Mouse (Mus musculus) CH12.LX (cell line): ENCODE measurements around the gene Atp13a2. TPM values are rescaled to one million over a fixed set of nuclear protein-coding genes. Genes with fewer than 3 reads are reported as not detected.
A peak's percentile ranks its signal among the peaks of the same experiment; 100 is the strongest.

Experiments used
- DNase-seq: peaks from one replicate; pipeline ENCODE4 v3.0.0-alpha.2; 2013; ENCODE audit errors: extremely low read depth
- H3K27ac ChIP-seq: 2 replicates; pipeline ENCODE4 v1.5.1; 2012; ENCODE audit warnings: low read depth, mild to moderate bottlenecking, control low read depth, moderate library complexity; ENCODE audit not compliant: insufficient read depth
- H3K27me3 ChIP-seq: replicated peaks from 2 replicates; pipeline ENCODE3; 2012; ENCODE audit warnings: inconsistent platforms
- H3K36me3 ChIP-seq, 2 experiments: replicated peaks in 1 of 2; 2 replicates each; pipeline versions ENCODE3 to v1.6.1; 2012; ENCODE audit warnings: inconsistent platforms in 1 of 2, low read length in 1 of 2, mild to moderate bottlenecking in 1 of 2, mixed read lengths in 1 of 2, moderate library complexity in 1 of 2; ENCODE audit not compliant: control insufficient read depth in 1 of 2, insufficient read depth in 1 of 2
- H3K4me1 ChIP-seq, 2 experiments: 2 replicates each; pipeline ENCODE4 v1.6.1; 2012; ENCODE audit warnings: inconsistent platforms in 1 of 2, moderate library complexity in 1 of 2; ENCODE audit not compliant: insufficient read depth in 2 of 2, control insufficient read depth in 1 of 2
- H3K4me2 ChIP-seq: 2 replicates; pipeline ENCODE4 v1.6.1; 2012; ENCODE audit warnings: low read depth, mild to moderate bottlenecking, control low read depth; ENCODE audit not compliant: poor library complexity, insufficient read depth, severe bottlenecking
- H3K4me3 ChIP-seq, 3 experiments: fragments of 150-350 bp in 1 of 3; sonication (generic) in 1 of 3; replicated peaks in 1 of 3; 2 replicates each; pipeline versions ENCODE3 to v1.5.1; 2011 to 2012; ENCODE audit warnings: low read depth in 2 of 3, low read length in 2 of 3, mild to moderate bottlenecking in 2 of 3, moderate library complexity in 2 of 3, control low read depth in 1 of 3, improper control_type of control experiment in 1 of 3, inconsistent platforms in 1 of 3, mixed read lengths in 1 of 3; ENCODE audit not compliant: poor library complexity in 1 of 3
- H3K79me2 ChIP-seq: replicated peaks from 2 replicates; pipeline ENCODE4 v1.6.1; 2012; ENCODE audit warnings: mild to moderate bottlenecking, moderate library complexity; ENCODE audit not compliant: control insufficient read depth, poor library complexity, insufficient read depth, severe bottlenecking; ENCODE audit errors: extremely low read depth
- H3K9ac ChIP-seq: 2 replicates; pipeline ENCODE4 v1.6.1; 2012; ENCODE audit warnings: low read depth, mild to moderate bottlenecking, control low read depth, moderate library complexity; ENCODE audit not compliant: insufficient read depth
- H3K9me3 ChIP-seq: replicated peaks from 2 replicates; pipeline ENCODE3; 2012; ENCODE audit warnings: low read length, inconsistent platforms, mixed read lengths
- BHLHE40 ChIP-seq: IDR thresholded peaks from 2 replicates; pipeline ENCODE4 v1.6.1; 2011; ENCODE audit warnings: mild to moderate bottlenecking, low read depth, low read length, improper control_type of control experiment
- CTCF ChIP-seq, 2 experiments: IDR thresholded peaks in 1 of 2; conservative IDR thresholded peaks in 1 of 2; 2 replicates each; pipeline ENCODE4 v1.5.1; 2011 to 2012; ENCODE audit warnings: low read depth in 2 of 2, low read length in 2 of 2, improper control_type of control experiment in 1 of 2, inconsistent platforms in 1 of 2, mild to moderate bottlenecking in 1 of 2, moderate library complexity in 1 of 2
- HCFC1 ChIP-seq: IDR thresholded peaks from 2 replicates; pipeline ENCODE4 v1.6.1; 2012; ENCODE audit warnings: low read depth, mild to moderate bottlenecking, inconsistent platforms, low read length, improper control_type of control experiment
- MAX ChIP-seq: IDR thresholded peaks from 2 replicates; pipeline ENCODE4 v1.6.1; 2011; ENCODE audit warnings: low read length, improper control_type of control experiment
- MAZ ChIP-seq: IDR thresholded peaks from 2 replicates; pipeline ENCODE4 v1.6.1; 2012; ENCODE audit warnings: low read depth, mild to moderate bottlenecking, inconsistent platforms, low read length, improper control_type of control experiment, moderate library complexity
- MYC ChIP-seq: IDR thresholded peaks from 2 replicates; pipeline ENCODE4 v1.6.1; 2011; ENCODE audit warnings: low read depth, mild to moderate bottlenecking, improper control_type of control experiment, low read length
- NELFE ChIP-seq: IDR thresholded peaks from 2 replicates; pipeline ENCODE4 v1.6.1; 2011; ENCODE audit warnings: low read depth, low read length, improper control_type of control experiment
- NRF1 ChIP-seq: IDR thresholded peaks from 2 replicates; pipeline ENCODE4 v1.6.1; 2014; ENCODE audit warnings: low read depth, mild to moderate bottlenecking, inconsistent platforms, low read length, improper control_type of control experiment, moderate library complexity
- RAD21 ChIP-seq: IDR thresholded peaks from 2 replicates; pipeline ENCODE4 v1.6.1; 2011; ENCODE audit warnings: low read depth, mild to moderate bottlenecking, low read length, improper control_type of control experiment, moderate library complexity
- SIN3A ChIP-seq: IDR thresholded peaks from 2 replicates; pipeline ENCODE4 v1.6.1; 2012; ENCODE audit warnings: low read length, improper control_type of control experiment, inconsistent platforms
- SMC3 ChIP-seq: IDR thresholded peaks from 2 replicates; pipeline ENCODE4 v1.6.1; 2011; ENCODE audit warnings: low read depth, low read length, improper control_type of control experiment
- TBP ChIP-seq: conservative IDR thresholded peaks from 2 replicates; pipeline ENCODE4 v1.6.1; 2011; ENCODE audit warnings: low read depth, low read length, improper control_type of control experiment
- TCF12 ChIP-seq: IDR thresholded peaks from 2 replicates; pipeline ENCODE4 v1.6.1; 2014; ENCODE audit warnings: low read depth, mild to moderate bottlenecking, inconsistent platforms, low read length, improper control_type of control experiment
- USF2 ChIP-seq: conservative IDR thresholded peaks from 2 replicates; pipeline ENCODE4 v1.6.1; 2011; ENCODE audit warnings: low read depth, low read length, improper control_type of control experiment
- ZMIZ1 ChIP-seq: IDR thresholded peaks from 2 replicates; pipeline ENCODE4 v1.6.1; 2012; ENCODE audit warnings: low read depth, mild to moderate bottlenecking, inconsistent platforms, low read length, improper control_type of control experiment
- ZNF384 ChIP-seq: IDR thresholded peaks from 2 replicates; pipeline ENCODE4 v1.6.1; 2012; ENCODE audit warnings: low read depth, low read length, improper control_type of control experiment, inconsistent platforms
- dilution Hi-C: fragments of 300-500 bp; cut with MboI; formaldehyde crosslinking; loops from 2 replicates; pipeline ENCODE4 v1.14.3; 2020; ENCODE audit warnings: low sequenced_read_pairs; ENCODE audit not compliant: extremely low pct_unique_long_range_greater_than_20kb, extremely low pct_ligation_motif_present
- in situ Hi-C: fragments of 300-500 bp; cut with MboI; formaldehyde crosslinking; loops from 3 replicates; pipeline ENCODE4 v1.14.3; 2019; ENCODE audit warnings: low sequenced_read_pairs, low pct_ligation_motif_present, low pct_unique_long_range_greater_than_20kb, mixed read lengths
- polyA plus RNA-seq: library from polyadenylated mRNA; unstranded; fragments of >175 nt; gene quantifications from 2 replicates; pipeline ENCODE4 v1.2.1, GENCODE M21; 2012; ENCODE audit warnings: low read depth; ENCODE audit not compliant: insufficient read length
- total RNA-seq, 2 experiments: library from RNA; depleted of rRNA; stranded (reverse); fragments of 300-350 nt in 1 of 2; fragments of >200 nt in 1 of 2; gene quantifications; 2 replicates each; pipeline ENCODE4 v1.2.3; 2012 to 2014

Gene Atp13a2
- total and polyA plus RNA-seq, 3 experiments: 22.2 to 54.7 (median 48.5) TPM

DNA sequence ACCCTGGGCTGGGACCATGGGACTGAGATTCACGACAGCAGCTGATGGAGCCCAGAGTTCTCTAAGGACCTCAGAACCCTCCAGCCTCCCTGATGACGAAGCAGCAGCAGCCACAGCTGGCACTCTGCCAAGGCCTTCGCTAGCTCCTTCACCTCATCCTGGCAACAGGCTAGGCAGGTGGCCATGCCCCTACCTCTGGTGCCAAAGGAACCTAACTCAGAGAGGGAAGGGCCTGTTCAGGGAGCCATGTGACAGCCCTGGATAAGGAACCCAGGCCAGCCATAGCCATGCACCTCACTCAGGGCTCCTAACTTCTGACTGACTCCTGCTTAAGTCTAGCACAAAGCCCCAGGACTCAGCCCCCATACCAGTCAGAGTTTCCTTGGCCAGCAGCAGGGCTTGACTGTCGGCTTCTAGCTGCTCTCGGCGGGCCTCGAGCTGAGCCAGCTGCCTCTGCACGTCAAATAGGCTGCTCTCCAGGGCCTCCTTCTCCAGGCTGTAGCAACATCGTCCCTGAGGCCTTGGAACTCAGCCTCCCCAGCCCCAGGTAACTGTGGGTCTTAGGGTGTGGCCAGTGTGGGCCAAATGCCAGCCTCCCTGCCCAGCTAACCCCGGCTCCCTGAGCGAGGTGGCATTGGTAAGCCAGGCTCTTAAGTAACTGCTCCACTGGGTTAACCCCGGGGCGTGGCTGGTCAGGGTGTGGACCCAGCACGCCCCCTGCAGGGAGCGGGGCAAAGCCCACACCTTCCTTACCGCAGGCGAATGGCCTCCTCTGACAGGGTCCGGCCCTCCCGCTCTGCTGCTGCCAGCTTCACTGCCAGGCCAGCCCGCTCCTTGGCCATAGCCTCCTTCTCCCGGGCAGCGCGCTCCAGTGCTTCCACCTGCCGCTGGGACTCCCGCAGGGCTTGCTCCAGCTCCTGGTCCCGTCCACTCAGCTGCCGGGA is 47.2 kb downstream of the Atp13a2 start:
- H3K9ac ChIP-seq: no peak overlapping the region
- TF ChIP-seq TCF12 (no peak), NRF1 (no peak), HCFC1 (no peak)
- no peaks in the 10 kb centered on the region for H3K9me3 ChIP-seq
- no peak overlapping the region for H3K4me2 ChIP-seq
- no peaks in the 10 kb centered on the region for H3K4me1 ChIP-seq
- H3K27ac ChIP-seq: no peak overlapping the region
- in situ Hi-C loops: no loop called here
- peaks cover 6 to 82% of the 10 kb centered on the region in 2 experiments for H3K36me3 ChIP-seq
- DNase-seq: no peak
- H3K79me2 ChIP-seq: no peaks in the 10 kb centered on the region
- no peak overlapping the region for H3K4me3 ChIP-seq
- no peaks in the 10 kb centered on the region for H3K27me3 ChIP-seq
- dilution Hi-C loops: no loop called here

DNA sequence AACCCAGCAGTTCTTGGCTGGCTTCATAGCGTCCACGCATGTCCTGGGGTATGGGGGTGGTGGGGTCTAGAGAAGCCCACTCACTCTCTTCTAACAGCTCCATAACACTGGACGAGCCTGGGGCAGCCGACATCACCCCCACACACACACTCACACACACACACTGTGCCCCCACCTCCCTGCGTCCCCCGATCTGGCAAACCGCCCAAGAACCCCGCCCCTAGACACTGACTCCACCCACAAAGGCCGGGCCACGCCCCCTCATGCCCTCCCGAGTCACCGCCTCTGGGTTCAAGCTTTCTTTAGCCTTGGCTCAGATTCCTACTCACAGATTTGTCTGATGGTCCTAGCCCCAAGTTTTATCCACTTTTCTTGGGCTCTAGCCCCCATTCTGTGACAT is 54.4 kb downstream of the Atp13a2 start:
- Histone ChIP-seq H3K9ac (no peak overlapping the region), H3K4me3 (no peak overlapping the region)
- no peak for TF ChIP-seq CTCF (conservative IDR thresholded peaks at IDR 0.05 in 1 of 2, IDR thresholded peaks at IDR 0.05 in 1 of 2; ENCODE audit: low read depth in 2 of 2, low read length in 2 of 2)
- no peak for TF ChIP-seq TBP
- no peak for TF ChIP-seq MAZ
- TF ChIP-seq, all 38 proteins: peak for 0
- peaks cover 3 to 64% of the 10 kb centered on the region in 2 experiments for H3K36me3 ChIP-seq
- H3K9me3 ChIP-seq: no peaks in the 10 kb centered on the region
- no peak overlapping the region for H3K27ac ChIP-seq
- no peaks in the 10 kb centered on the region for H3K79me2 ChIP-seq
- no peaks in the 10 kb centered on the region for H3K27me3 ChIP-seq
- in situ Hi-C loops: no loop called here
- no peak overlapping the region for H3K4me2 ChIP-seq
- DNase-seq: no peak
- dilution Hi-C loops: no loop called here
- H3K4me1 ChIP-seq: no peaks in the 10 kb centered on the region

DNA sequence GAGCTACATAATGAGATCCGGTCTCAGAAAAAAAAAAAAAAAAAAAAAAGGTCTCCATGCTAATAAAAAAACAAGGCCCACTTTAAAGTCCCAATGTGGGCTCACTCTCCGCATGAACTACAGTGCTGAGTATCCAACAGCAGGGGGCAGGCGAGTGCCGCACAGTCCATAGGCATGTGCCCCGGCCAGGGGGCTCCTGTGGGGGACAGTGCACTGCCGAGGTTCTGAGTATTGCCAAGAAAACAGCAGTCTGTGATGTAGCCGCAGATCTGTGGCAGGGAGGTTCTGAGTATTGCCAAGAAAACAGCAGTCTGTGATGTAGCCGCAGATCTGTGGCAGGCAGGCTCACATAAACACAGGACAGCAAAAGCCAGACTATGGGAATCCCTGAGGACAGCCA is 58.1 kb downstream of the Atp13a2 start:
- Histone ChIP-seq H3K27ac (no peak overlapping the region), H3K9me3 (no peaks in the 10 kb centered on the region), H3K36me3 (peaks cover 6 to 61% of the 10 kb centered on the region in 2 experiments), H3K9ac (no peak overlapping the region), H3K4me2 (no peak overlapping the region), H3K27me3 (no peaks in the 10 kb centered on the region), H3K79me2 (no peaks in the 10 kb centered on the region), H3K4me1 (peaks cover 3% of the 10 kb centered on the region in 2 experiments; a peak in 2 of 4 replicates), H3K4me3 (no peak overlapping the region)
- dilution Hi-C loops: no loop called here
- in situ Hi-C loops: no loop called here
- peak; percentile 45 for DNase-seq
- 0 out of 2 replicates have a peak, but pooled peaks have one; percentile 47 for TF ChIP-seq MYC
- peak; percentile 43; the same call in 1 of the 2 replicates for TF ChIP-seq ZNF384
- peak; percentile 74 for TF ChIP-seq RAD21
- TF ChIP-seq SMC3: peak; percentile 77
- TF ChIP-seq BHLHE40: peak; percentile 37; the same call in 1 of the 2 replicates
- 0 out of 2 replicates have a peak, but pooled peaks have one; percentile 18 for TF ChIP-seq MAX
- TF ChIP-seq USF2: no peak
- TF ChIP-seq SIN3A: no peak
- no peak for TF ChIP-seq ZMIZ1
- peak; percentile 53 to 88; a peak in 3 of 4 replicates for TF ChIP-seq CTCF (conservative IDR thresholded peaks at IDR 0.05 in 1 of 2, IDR thresholded peaks at IDR 0.05 in 1 of 2; ENCODE audit: low read depth in 2 of 2, low read length in 2 of 2)
- peak; percentile 45; the same call in 1 of the 2 replicates for TF ChIP-seq NELFE
